Mouse (Mus musculus) cerebellum, adult 11-12 months (tissue): ENCODE results near the gene Serpina1b.
"Not testable (repeated sequence)": the region's sequence is repeated elsewhere in the genome, so short reads cannot be mapped to it uniquely, and the experiment has no call there.

Source experiments
- DNase-seq: peaks from one replicate; pipeline ENCODE4 v3.0.0; 2022

Gene Serpina1b

DNA sequence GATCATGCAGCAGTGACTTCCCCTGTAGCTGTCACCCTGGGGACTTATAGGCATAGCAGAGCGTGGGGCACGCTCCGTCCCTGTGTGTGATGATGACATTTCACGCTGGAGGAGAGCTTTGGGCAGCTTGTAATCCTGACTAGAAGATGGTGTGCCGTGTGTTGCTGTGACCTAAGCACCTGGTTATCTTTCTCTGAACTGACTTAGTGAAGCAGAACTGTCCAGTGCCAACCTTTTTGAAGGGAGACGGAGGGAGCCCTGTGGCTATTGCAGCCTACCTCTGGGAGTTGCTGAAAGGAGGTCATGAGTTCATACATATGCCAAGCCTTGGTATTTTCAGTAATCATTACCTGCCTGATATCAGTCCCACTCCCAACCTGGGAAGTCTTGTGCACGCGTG is 134.7 kb downstream of the Serpina1b start, which contains the start of gene Serpina1f:
Gene Serpina1f (minus strand): TSS at position 101 of the 400 bp plus-strand sequence.
- DNase-seq: no peak

GRCm38 (mm10) chr12:103688221-103688814 is 141.9 kb downstream of the Serpina1b start:
- no peak for DNase-seq

DNA sequence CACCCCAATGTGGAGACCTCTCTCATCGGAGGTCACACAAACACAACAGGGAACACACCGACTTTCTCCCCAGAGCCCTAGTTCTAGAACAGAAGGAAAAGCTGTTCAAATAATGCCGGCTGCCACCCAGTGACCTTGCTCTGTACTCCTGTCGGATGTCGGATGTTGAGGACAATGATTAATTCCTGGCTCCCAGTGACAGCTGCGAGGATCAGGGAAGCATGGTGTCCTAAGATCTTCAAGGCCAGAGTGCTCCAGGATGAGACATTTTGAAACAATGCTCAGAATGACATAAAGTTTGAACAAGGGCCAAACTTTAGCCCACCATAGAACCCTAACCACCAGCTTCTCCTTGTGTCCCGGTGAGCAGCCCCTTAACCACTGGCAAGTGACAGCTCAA is 143.2 kb downstream of the Serpina1b start:
- DNase-seq: no peak

DNA sequence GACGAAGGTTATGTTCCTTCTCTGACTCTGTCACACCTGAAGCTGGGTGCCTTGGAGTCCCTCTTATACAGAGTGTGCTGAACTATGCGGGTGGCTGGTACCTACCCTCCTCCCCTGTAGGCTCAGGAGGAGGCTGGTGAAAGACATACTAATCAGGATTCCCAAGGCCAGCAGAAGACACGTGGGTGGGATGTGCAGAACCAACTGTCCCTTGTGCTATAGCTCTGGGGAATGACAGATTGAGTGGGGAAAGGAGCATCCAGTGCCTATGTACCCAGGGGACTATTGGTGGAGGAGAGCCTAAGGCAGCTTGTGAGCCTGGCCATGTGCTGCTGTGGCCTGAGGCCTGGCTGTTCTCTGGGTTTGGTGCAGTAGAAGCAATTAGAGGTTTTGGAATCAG is 144.1 kb downstream of the Serpina1b start:
- no peak for DNase-seq

- no peak for DNase-seq
Observed at GRCm38 (mm10) chr12:103685386-103685785, 144.8 kb downstream of the Serpina1b start.

DNA sequence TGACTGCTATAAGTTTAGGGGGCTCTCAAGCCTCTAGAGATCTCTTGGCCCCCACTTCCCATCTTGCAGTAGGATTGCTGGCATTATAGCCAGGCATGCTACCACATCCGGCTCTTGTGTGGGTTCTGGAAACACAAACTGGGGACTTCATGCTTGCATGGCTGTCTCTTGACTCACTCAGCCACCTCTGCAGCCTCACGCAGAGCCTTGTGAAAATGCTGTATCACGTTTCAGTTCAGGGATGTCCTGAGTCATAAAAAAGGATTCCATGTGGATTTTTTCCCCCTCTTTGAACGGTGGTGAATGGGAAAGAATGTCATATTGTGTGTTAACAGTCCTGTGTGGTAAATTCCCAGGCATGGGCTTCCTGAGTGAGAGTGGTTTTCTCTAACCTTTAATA is 146.4 kb downstream of the Serpina1b start:
- no peak for DNase-seq

- DNase-seq: no peak
Observed at GRCm38 (mm10) chr12:103681739-103682138, 148.4 kb downstream of the Serpina1b start.

DNA sequence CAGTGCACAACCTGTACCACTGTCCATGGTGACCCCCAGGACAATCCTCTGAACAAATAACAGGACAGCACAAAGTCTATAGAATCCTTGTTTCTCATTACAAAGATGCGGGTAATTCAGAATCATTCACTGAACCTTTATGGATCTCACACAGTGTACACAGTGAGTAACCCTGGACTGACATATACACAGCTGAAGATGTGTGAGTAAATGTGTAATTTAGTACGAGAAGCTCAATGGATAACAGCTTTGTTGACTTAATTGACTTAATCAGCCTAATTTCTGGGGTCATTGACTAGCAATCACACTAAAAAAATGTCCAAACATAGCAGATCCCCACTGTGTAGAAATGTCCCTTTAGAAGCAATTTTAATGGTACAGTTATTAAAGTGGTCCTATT is 149.0 kb downstream of the Serpina1b start:
- DNase-seq: no peak

- not testable (repeated sequence) for DNase-seq
Observed at GRCm38 (mm10) chr12:103679853-103680252, 150.3 kb downstream of the Serpina1b start.
